Mouse (Mus musculus): ENCODE measurements around the gene Gm36245. TPM values are rescaled to one million over a fixed set of nuclear protein-coding genes. Genes with fewer than 3 reads are reported as not detected.
"Not testable (repeated sequence)": the region's sequence is repeated elsewhere in the genome, so short reads cannot be mapped to it uniquely, and the experiment has no call there.

Gm36245 gene
- total and polyA plus RNA-seq, 3 experiments, result 0.45 TPM; not detected in 2

DNA sequence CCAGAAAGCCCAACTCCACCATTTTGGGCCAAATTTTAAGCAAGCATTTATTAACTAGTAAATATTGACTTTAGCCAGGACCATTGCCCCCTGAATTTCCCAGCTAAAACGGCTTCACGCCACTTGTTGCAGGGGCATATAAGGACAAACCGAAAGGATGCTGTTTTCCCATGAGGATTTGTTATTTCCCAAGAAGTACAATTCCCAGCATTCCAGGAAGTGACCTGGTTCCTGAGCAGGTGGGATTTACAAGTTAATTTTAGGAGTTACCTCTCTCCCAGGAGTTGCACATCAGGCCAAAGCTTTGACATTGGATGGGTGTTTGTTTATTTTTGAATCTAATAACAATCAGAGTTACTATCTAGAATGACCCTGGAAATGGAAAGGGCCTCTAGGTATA, 7.0 kb downstream of the Gm36245 start:
- intact Hi-C loops (cut with DNase I), result no loop called here
- H3K27me3 ChIP-seq (ENCODE audit: control insufficient read depth, insufficient read depth, low read length), result no peaks in the 10 kb centered on the region
- H3K27ac ChIP-seq, result no peak overlapping the region
- TF ChIP-seq EP300 (IDR thresholded peaks at IDR 0.05; ENCODE audit: insufficient read depth, low read depth, low read length) (peak; percentile 58; the same call in 1 of the 2 replicates), CTCF (IDR thresholded peaks at IDR 0.05) (no peak), POLR2A (IDR thresholded peaks at IDR 0.05; ENCODE audit: insufficient read depth, low read depth, low read length) (peak; percentile 34; the same call in 1 of the 2 replicates)
- no peaks in the 10 kb centered on the region for H3K79me2 ChIP-seq (replicated peaks; ENCODE audit: control insufficient read depth, insufficient read depth, low read length)
- H3K4me3 ChIP-seq, result no peak overlapping the region
- H3K9ac ChIP-seq (ENCODE audit: low read depth, low read length), result no peak overlapping the region
- no peaks in the 10 kb centered on the region; the same call in none of the 2 replicates for H3K4me1 ChIP-seq (ENCODE audit: control insufficient read depth, insufficient read depth, low read length)
- 55% methylated on average over 3 of the region's 3 CpGs for WGBS
- no peak for DNase-seq
- no peaks in the 10 kb centered on the region for H3K36me3 ChIP-seq (ENCODE audit: control insufficient read depth, insufficient read depth, low read length)

DNA sequence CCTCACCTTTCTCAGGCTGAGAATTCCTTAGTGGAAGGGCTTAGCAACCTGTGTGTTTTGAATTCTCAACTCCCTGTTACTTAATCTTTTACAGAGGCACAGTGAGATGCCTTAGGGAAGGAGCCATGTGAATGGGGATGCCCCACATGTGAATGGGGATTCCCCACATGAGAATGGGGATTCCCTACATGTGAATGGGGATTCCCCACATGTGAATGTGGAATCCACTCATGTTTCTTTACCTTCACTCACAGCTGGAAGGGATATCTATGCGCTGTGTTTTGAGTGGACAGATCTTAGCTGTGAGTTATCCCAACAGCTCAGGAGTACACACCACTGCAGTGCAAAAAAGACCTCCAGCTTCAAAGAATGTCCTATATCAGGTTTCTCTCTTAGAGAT, 25.7 kb downstream of the Gm36245 start:
- Histone ChIP-seq H3K4me3 (no peak overlapping the region), H3K4me1 (ENCODE audit: control insufficient read depth, insufficient read depth, low read length) (no peaks in the 10 kb centered on the region; the same call in 1 of the 2 replicates), H3K27me3 (ENCODE audit: control insufficient read depth, insufficient read depth, low read length) (no peaks in the 10 kb centered on the region), H3K79me2 (replicated peaks; ENCODE audit: control insufficient read depth, insufficient read depth, low read length) (no peaks in the 10 kb centered on the region), H3K27ac (no peak overlapping the region), H3K36me3 (ENCODE audit: control insufficient read depth, insufficient read depth, low read length) (no peaks in the 10 kb centered on the region), H3K9ac (ENCODE audit: low read depth, low read length) (no peak overlapping the region)
- 92% methylated on average over 1 of the region's 1 CpGs for WGBS
- intact Hi-C loops (cut with DNase I), result loop anchor here (10.0 kb wide), 1 partner anchor 50 kb away; no protein-coding TSS in a partner anchor
- no peak for TF ChIP-seq CTCF (IDR thresholded peaks at IDR 0.05)
- TF ChIP-seq POLR2A (IDR thresholded peaks at IDR 0.05; ENCODE audit: insufficient read depth, low read depth, low read length), result no peak
- no peak for TF ChIP-seq EP300 (IDR thresholded peaks at IDR 0.05; ENCODE audit: insufficient read depth, low read depth, low read length)
- DNase-seq, result no peak

DNA sequence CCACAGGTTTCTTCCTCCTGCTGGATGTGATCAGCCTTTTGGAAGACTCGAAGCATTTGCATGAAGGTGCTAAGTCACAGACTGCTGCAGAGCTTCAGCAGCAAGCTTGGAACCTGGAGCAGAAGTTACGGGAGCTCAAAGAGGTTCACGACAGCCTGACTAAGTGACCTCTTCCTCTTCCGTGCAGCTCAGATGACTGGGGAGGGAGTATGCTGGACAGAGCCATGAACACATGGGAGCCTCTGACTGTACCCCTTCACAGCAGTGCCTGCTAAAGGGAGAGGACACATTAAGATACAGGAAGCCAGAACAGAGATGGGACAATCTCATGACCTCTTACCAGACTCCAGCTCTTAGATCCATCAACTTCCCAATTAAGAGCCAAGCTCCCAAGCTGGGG, 27.4 kb downstream of the Gm36245 start:
- WGBS, result 73% methylated on average over 4 of the region's 4 CpGs
- not testable (repeated sequence) for H3K27ac ChIP-seq

DNA sequence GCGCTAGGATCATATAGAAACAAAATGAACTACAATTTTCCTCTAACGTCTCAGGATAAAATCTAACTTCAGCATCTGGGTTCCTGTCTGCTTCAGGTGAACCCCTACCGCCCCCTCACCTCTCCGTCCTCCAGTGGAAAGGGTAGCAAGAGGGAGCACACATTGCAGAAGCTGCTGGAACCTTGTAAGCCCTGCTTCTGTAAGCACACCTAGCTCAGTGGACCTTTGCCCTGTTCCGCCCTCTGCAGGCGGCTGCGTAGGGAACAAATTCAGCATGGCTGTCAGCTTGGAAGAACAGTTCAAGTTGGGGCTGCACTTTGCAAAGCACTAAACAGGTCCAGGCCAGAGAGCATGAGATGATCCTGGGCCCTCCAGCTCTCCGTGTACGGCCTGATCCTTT, 29.6 kb downstream of the Gm36245 start:
- not testable (repeated sequence) for H3K4me3 ChIP-seq; H3K79me2 ChIP-seq (replicated peaks; ENCODE audit: control insufficient read depth, insufficient read depth, low read length); H3K36me3 ChIP-seq (ENCODE audit: control insufficient read depth, insufficient read depth, low read length); DNase-seq; H3K9ac ChIP-seq (ENCODE audit: low read depth, low read length); H3K4me1 ChIP-seq (ENCODE audit: control insufficient read depth, insufficient read depth, low read length); H3K27me3 ChIP-seq (ENCODE audit: control insufficient read depth, insufficient read depth, low read length); H3K27ac ChIP-seq
- 62% methylated on average over 9 of the region's 9 CpGs for WGBS
- intact Hi-C loops (cut with DNase I), result loop anchor here (10.0 kb wide), 1 partner anchor 54 kb away; no protein-coding TSS in a partner anchor
- TF ChIP-seq CTCF (IDR thresholded peaks at IDR 0.05), result peak; percentile 49

More for the DNA sequence above, 27.4 kb downstream of the Gm36245 start:
- H3K27me3 ChIP-seq (ENCODE audit: control insufficient read depth, insufficient read depth, low read length); H3K9ac ChIP-seq (ENCODE audit: low read depth, low read length); H3K4me3 ChIP-seq; DNase-seq; H3K4me1 ChIP-seq (ENCODE audit: control insufficient read depth, insufficient read depth, low read length); H3K79me2 ChIP-seq (replicated peaks; ENCODE audit: control insufficient read depth, insufficient read depth, low read length); H3K36me3 ChIP-seq (ENCODE audit: control insufficient read depth, insufficient read depth, low read length): not testable (repeated sequence)
- intact Hi-C loops (cut with DNase I), result loop anchor here (10.0 kb wide), 1 partner anchor 52 kb away; no protein-coding TSS in a partner anchor

DNA sequence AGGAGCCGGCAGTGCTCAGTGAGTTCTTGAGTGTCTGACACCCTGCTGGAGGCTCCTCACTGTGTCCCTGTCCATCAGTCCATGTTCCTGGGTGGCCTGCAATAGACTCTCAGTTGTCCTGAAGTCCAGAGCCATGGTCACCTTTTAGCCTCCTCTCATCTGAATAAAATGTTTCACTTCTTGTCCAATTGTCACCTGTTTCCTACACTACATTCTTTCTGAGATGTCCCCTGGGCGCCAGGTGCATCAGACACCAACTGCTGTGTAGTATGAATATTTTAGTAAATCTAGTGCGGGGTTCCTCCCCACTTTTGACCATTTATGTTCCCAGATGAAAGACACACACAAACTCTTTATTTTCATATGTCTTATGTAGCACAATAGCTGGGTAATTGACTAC, 30.8 kb downstream of the Gm36245 start:
- intact Hi-C loops (cut with DNase I), result loop anchor here (2.0 to 10.0 kb wide), 2 partner anchors 55 to 107 kb away; no protein-coding TSS in a partner anchor

DNA sequence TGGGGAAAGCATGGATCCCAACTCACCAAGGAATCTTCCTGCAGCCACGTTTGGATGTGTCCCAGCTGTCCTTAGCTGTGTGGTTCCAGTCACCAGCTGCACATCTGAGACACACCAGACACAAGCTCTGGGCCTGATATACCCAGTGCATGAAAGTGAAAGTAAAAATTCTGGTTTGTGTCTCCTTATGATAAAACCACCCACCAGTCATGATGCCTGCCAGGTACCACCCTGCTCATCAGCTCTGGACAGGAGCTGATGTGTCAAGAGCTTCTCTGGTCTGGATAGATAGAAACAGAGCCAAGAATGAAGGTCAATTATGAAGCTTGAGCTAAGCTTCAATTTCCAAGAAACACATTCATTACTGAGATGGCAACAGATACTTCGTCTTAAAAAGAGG, 44.1 kb downstream of the Gm36245 start, which contains the start of gene Apol11b:
TSS of gene Apol11b (minus strand) at position 111 of the 400 bp plus-strand sequence.
- H3K27me3 ChIP-seq (ENCODE audit: control insufficient read depth, insufficient read depth, low read length); H3K4me1 ChIP-seq (ENCODE audit: control insufficient read depth, insufficient read depth, low read length); DNase-seq; H3K36me3 ChIP-seq (ENCODE audit: control insufficient read depth, insufficient read depth, low read length); intact Hi-C loops (cut with DNase I); H3K27ac ChIP-seq; H3K4me3 ChIP-seq; H3K79me2 ChIP-seq (replicated peaks; ENCODE audit: control insufficient read depth, insufficient read depth, low read length); H3K9ac ChIP-seq (ENCODE audit: low read depth, low read length): not testable (repeated sequence)
- WGBS, result 54% methylated on average over 2 of the region's 2 CpGs

More for the DNA sequence above, 30.8 kb downstream of the Gm36245 start:
- not testable (repeated sequence) for H3K27ac ChIP-seq; H3K9ac ChIP-seq (ENCODE audit: low read depth, low read length); H3K4me3 ChIP-seq; DNase-seq; H3K4me1 ChIP-seq (ENCODE audit: control insufficient read depth, insufficient read depth, low read length); H3K36me3 ChIP-seq (ENCODE audit: control insufficient read depth, insufficient read depth, low read length); H3K27me3 ChIP-seq (ENCODE audit: control insufficient read depth, insufficient read depth, low read length); H3K79me2 ChIP-seq (replicated peaks; ENCODE audit: control insufficient read depth, insufficient read depth, low read length)
- 67% methylated on average over 3 of the region's 3 CpGs for WGBS

DNA sequence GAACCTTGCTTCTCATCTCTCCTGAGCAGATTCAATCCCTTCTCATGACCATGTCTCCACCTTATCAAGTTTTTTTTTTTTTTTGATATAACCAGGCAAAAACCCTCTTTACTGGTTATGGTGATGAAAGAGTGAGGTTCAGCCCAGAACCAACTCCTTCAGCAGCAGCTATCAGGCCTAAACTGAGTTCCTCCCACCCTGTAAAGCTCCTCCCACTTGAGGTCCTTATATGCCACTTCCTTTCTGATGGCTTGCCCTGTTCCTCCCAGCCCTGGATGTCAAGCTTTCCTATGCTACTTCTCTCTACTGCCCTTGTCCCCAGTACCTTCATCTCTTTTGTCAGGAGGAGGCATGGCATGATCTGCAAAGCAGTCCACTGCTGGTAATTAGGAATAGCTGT, 52.1 kb downstream of the Gm36245 start:
- H3K36me3 ChIP-seq (ENCODE audit: control insufficient read depth, insufficient read depth, low read length); intact Hi-C loops (cut with DNase I); H3K4me3 ChIP-seq; H3K9ac ChIP-seq (ENCODE audit: low read depth, low read length); H3K27me3 ChIP-seq (ENCODE audit: control insufficient read depth, insufficient read depth, low read length); H3K79me2 ChIP-seq (replicated peaks; ENCODE audit: control insufficient read depth, insufficient read depth, low read length); H3K4me1 ChIP-seq (ENCODE audit: control insufficient read depth, insufficient read depth, low read length); DNase-seq; H3K27ac ChIP-seq: not testable (repeated sequence)

Other genes with a start within 250 kb of the Gm36245 start
- gene Apol7a, start 200.1 kb upstream of the Gm36245 start, total RNA-seq (2021), result under 1 TPM in 1 of 2 experiments, not detected in 1; 0.13 TPM
- gene Apol7a, start 200.1 kb upstream of the Gm36245 start, polyA plus RNA-seq (2012; rRNA removed), result 0.23 and 0.29 TPM in 2 replicates
- gene Apol9a, start 188.1 kb upstream of the Gm36245 start, total RNA-seq (2021), result under 1 TPM; 0.27 to 0.39 TPM
- 0.73 and 1.00 TPM in 2 replicates for gene Apol9a, start 188.1 kb upstream of the Gm36245 start, polyA plus RNA-seq (2012; rRNA removed)
- under 1 TPM; 0.21 to 0.43 TPM for gene Apol7b, start 151.8 kb upstream of the Gm36245 start, total RNA-seq (2021)
- 0.10 TPM in 1 of 2 replicates, not detected in the other for gene Apol7b, start 151.8 kb upstream of the Gm36245 start, polyA plus RNA-seq (2012; rRNA removed)
- under 1 TPM in 1 of 2 experiments, not detected in 1; 0.07 TPM for gene Apol10a, start 122.2 kb upstream of the Gm36245 start, total RNA-seq (2021)
- not detected in 2 replicates for gene Apol10a, start 122.2 kb upstream of the Gm36245 start, polyA plus RNA-seq (2012; rRNA removed)
- gene Apol11a, start 91.0 kb upstream of the Gm36245 start, total RNA-seq (2021), result not detected
- not detected in 2 replicates for gene Apol11a, start 91.0 kb upstream of the Gm36245 start, polyA plus RNA-seq (2012; rRNA removed)
- gene Apol7c, start 65.9 kb upstream of the Gm36245 start, total RNA-seq (2021), result not detected
- 0.12 TPM in 1 of 2 replicates, not detected in the other for gene Apol7c, start 65.9 kb upstream of the Gm36245 start, polyA plus RNA-seq (2012; rRNA removed)
- not detected for gene 1700025B11Rik, start 37.4 kb upstream of the Gm36245 start, total RNA-seq (2021)
- not detected in 2 replicates for gene 1700025B11Rik, start 37.4 kb upstream of the Gm36245 start, polyA plus RNA-seq (2012; rRNA removed)
- gene Apol10b, start 3.1 kb upstream of the Gm36245 start, total RNA-seq (2021), result 1 to 10 TPM; 1.3 to 3.0 TPM
- gene Apol10b, start 3.1 kb upstream of the Gm36245 start, polyA plus RNA-seq (2012; rRNA removed), result 1.9 and 2.8 TPM in 2 replicates
- 1 to 10 TPM; 1.3 to 8.1 TPM for gene Apol11b, start 44.0 kb downstream of the Gm36245 start, total RNA-seq (2021)
- gene Apol11b, start 44.0 kb downstream of the Gm36245 start, polyA plus RNA-seq (2012; rRNA removed), result 0.26 and 6.2 TPM in 2 replicates
- under 1 TPM in 1 of 2 experiments, not detected in 1; 0.48 TPM for gene Apol7e, start 99.6 kb downstream of the Gm36245 start, total RNA-seq (2021)
- 0.23 and 0.43 TPM in 2 replicates for gene Apol7e, start 99.6 kb downstream of the Gm36245 start, polyA plus RNA-seq (2012; rRNA removed)
- not detected for gene Apol9b, start 129.8 kb downstream of the Gm36245 start, total RNA-seq (2021)
- gene Apol9b, start 129.8 kb downstream of the Gm36245 start, polyA plus RNA-seq (2012; rRNA removed), result 0.53 and 1.7 TPM in 2 replicates
- gene Apol8, start 157.7 kb downstream of the Gm36245 start, total RNA-seq (2021), result under 1 TPM in 1 of 2 experiments, not detected in 1; 0.55 TPM
- gene Apol8, start 157.7 kb downstream of the Gm36245 start, polyA plus RNA-seq (2012; rRNA removed), result 0.06 TPM in 1 of 2 replicates, not detected in the other
- gene Myh9, start 242.9 kb downstream of the Gm36245 start, total RNA-seq (2021), result 100 to 1,000 TPM in 1 of 2 experiments, 10 to 100 TPM in 1; 88.3 to 111 TPM
- 30.4 and 46.8 TPM in 2 replicates for gene Myh9, start 242.9 kb downstream of the Gm36245 start, polyA plus RNA-seq (2012; rRNA removed)